Mouse (Mus musculus) hindbrain, embryonic 11.5 days (tissue): ENCODE results near the gene Cd86. TPM values are rescaled to one million over a fixed set of nuclear protein-coding genes. Genes with fewer than 3 reads are reported as not detected.
A peak's percentile ranks its signal among the peaks of the same experiment; 100 is the strongest.

Source experiments
- ATAC-seq: fragments of 200-750 bp; cut with Nextera tagmentation; 2 replicates; pipeline ENCODE4 v1.8.0; 2017; ENCODE audit warnings: mild to moderate bottlenecking, moderate TSS enrichment, moderate library complexity; ENCODE audit not compliant: low FRiP score
- DNase-seq: peaks from one replicate; pipeline ENCODE4 v3.0.0-alpha.2; 2015; ENCODE audit warnings: low spot score
- H3K27ac ChIP-seq: fragments of 300-500 bp; sonication (generic); 2 replicates; pipeline ENCODE4 v1.5.1; 2014; ENCODE audit warnings: mild to moderate bottlenecking, low read depth, low read length
- H3K27me3 ChIP-seq: fragments of 300-500 bp; sonication (generic); 2 replicates; pipeline ENCODE4 v1.6.1; 2014; ENCODE audit warnings: mild to moderate bottlenecking, low read length, moderate library complexity, mixed read lengths; ENCODE audit not compliant: control insufficient read depth, insufficient read depth
- H3K36me3 ChIP-seq: fragments of 300-500 bp; sonication (generic); 2 replicates; pipeline ENCODE4 v1.6.1; 2014; ENCODE audit warnings: mild to moderate bottlenecking, low read length, moderate library complexity, mixed read lengths; ENCODE audit not compliant: control insufficient read depth, insufficient read depth
- H3K4me1 ChIP-seq: fragments of 300-500 bp; sonication (generic); replicated peaks from 2 replicates; pipeline ENCODE4 v1.6.1; 2014; ENCODE audit warnings: low read length, mixed read lengths; ENCODE audit not compliant: control insufficient read depth, insufficient read depth
- H3K4me2 ChIP-seq: fragments of 300-500 bp; sonication (generic); replicated peaks from 2 replicates; pipeline ENCODE4 v1.6.1; 2014; ENCODE audit warnings: mild to moderate bottlenecking, low read depth, low read length
- H3K4me3 ChIP-seq: fragments of 300-500 bp; sonication (generic); 2 replicates; pipeline ENCODE4 v1.5.1; 2014; ENCODE audit warnings: low read depth, low read length
- H3K9ac ChIP-seq: fragments of 300-500 bp; sonication (generic); 2 replicates; pipeline ENCODE4 v1.6.1; 2014; ENCODE audit warnings: low read depth, low read length
- H3K9me3 ChIP-seq: fragments of 300-500 bp; sonication (generic); 2 replicates; pipeline ENCODE4 v1.6.1; 2016; ENCODE audit warnings: low read length; ENCODE audit not compliant: control insufficient read depth
- WGBS: fragments of 180-500 bp; shearing (Covaris S2); extraction: QIAGEN DNeasy Blood & Tissue Kit; methylation state at CpG from one replicate; pipeline ENCODE4 v1.1.7; 2014; 5-methylcytosine and 5-hydroxymethylcytosine counted together
- polyA plus RNA-seq: library from polyadenylated mRNA; unstranded; fragments of >200 nt; fragmentation: Nextera tagmentation; extraction: Ambion mirVana; gene quantifications from 2 replicates; pipeline ENCODE4 v1.2.1, GENCODE M21; 2014

Gene Cd86
- polyA plus RNA-seq, 1 experiment from 2014 or later, result 1.7 TPM

GRCm38 (mm10) chr16:36693818-36694413 is 28.0 kb upstream of the Cd86 start, which contains the start of gene Ildr1:
Gene Ildr1, plus strand, starts transcription at chr16:36693978.
- Histone ChIP-seq H3K4me3 (peak within 1 kb of the TSS; percentile 36), H3K36me3 (no peaks in the 10 kb centered on the region), H3K27me3 (peaks cover 11% of the 10 kb centered on the region), H3K9ac (peak within 1 kb of the TSS; percentile 50; the same call in 1 of the 2 replicates), H3K9me3 (no peaks in the 10 kb centered on the region), H3K4me2 (peak within 1 kb of the TSS; percentile 79), H3K27ac (no peak within 1 kb of the TSS), H3K4me1 (peaks cover 5% of the 10 kb centered on the region; the same call in 1 of the 2 replicates)
- peak; percentile 39 for DNase-seq
- peak; percentile 45; the same call in 1 of the 2 replicates for ATAC-seq
- WGBS, result under 1% methylated on average over 40 of the region's 40 CpGs

- 74% methylated on average over 3 of the region's 3 CpGs for WGBS
- H3K9me3 ChIP-seq, result no peaks in the 10 kb centered on the region
- peaks cover 5% of the 10 kb centered on the region; the same call in 1 of the 2 replicates for H3K4me1 ChIP-seq
Measured at GRCm38 (mm10) chr16:36691484-36691883, 25.6 kb upstream of the Cd86 start.

GRCm38 (mm10) chr16:36688076-36688475 is 22.2 kb upstream of the Cd86 start:
- H3K4me2 ChIP-seq, result no peak overlapping the region
- 0 out of 2 replicates have a peak, but pooled peaks cover 1% of the 10 kb centered on the region for H3K27me3 ChIP-seq
- no peak for ATAC-seq
- 92% methylated on average over 2 of the region's 2 CpGs for WGBS
- no peaks in the 10 kb centered on the region for H3K4me1 ChIP-seq
- DNase-seq, result no peak
- H3K4me3 ChIP-seq, result no peak overlapping the region
- H3K9me3 ChIP-seq, result no peaks in the 10 kb centered on the region
- H3K9ac ChIP-seq, result no peak overlapping the region
- H3K36me3 ChIP-seq, result no peaks in the 10 kb centered on the region
- no peak overlapping the region for H3K27ac ChIP-seq

More at GRCm38 (mm10) chr16:36691484-36691883, 25.6 kb upstream of the Cd86 start:
- no peaks in the 10 kb centered on the region for H3K36me3 ChIP-seq
- H3K27me3 ChIP-seq, result peaks cover 11% of the 10 kb centered on the region
- H3K4me2 ChIP-seq, result no peak overlapping the region
- H3K27ac ChIP-seq, result no peak overlapping the region
- no peak overlapping the region for H3K9ac ChIP-seq
- no peak overlapping the region for H3K4me3 ChIP-seq
- no peak for DNase-seq
- ATAC-seq, result no peak

GRCm38 (mm10) chr16:36684325-36684918 is 18.5 kb upstream of the Cd86 start:
- WGBS, result 80% methylated on average over 6 of the region's 6 CpGs
- no peak overlapping the region for H3K27ac ChIP-seq
- no peaks in the 10 kb centered on the region for H3K4me1 ChIP-seq
- no peak overlapping the region for H3K9ac ChIP-seq
- H3K27me3 ChIP-seq, result no peaks in the 10 kb centered on the region
- H3K36me3 ChIP-seq, result no peaks in the 10 kb centered on the region
- ATAC-seq (no peak), DNase-seq (no peak)
- no peaks in the 10 kb centered on the region for H3K9me3 ChIP-seq
- no peak overlapping the region for H3K4me2 ChIP-seq
- no peak overlapping the region for H3K4me3 ChIP-seq

- Histone ChIP-seq H3K4me2 (no peak overlapping the region), H3K36me3 (no peaks in the 10 kb centered on the region), H3K4me3 (no peak overlapping the region), H3K27ac (no peak overlapping the region), H3K9ac (no peak overlapping the region), H3K4me1 (no peaks in the 10 kb centered on the region), H3K27me3 (no peaks in the 10 kb centered on the region), H3K9me3 (no peaks in the 10 kb centered on the region)
- DNase-seq (no peak), ATAC-seq (no peak)
- 85% methylated on average over 3 of the region's 3 CpGs for WGBS
Measured at GRCm38 (mm10) chr16:36681829-36682228, 15.9 kb upstream of the Cd86 start.

- no peak for ATAC-seq
- no peak overlapping the region for H3K4me3 ChIP-seq
Measured at GRCm38 (mm10) chr16:36675902-36676301, 10.0 kb upstream of the Cd86 start.

GRCm38 (mm10) chr16:36675304-36675703 is 9.4 kb upstream of the Cd86 start:
- Histone ChIP-seq H3K27me3 (no peaks in the 10 kb centered on the region), H3K27ac (no peak overlapping the region), H3K9ac (no peak overlapping the region), H3K4me2 (no peak overlapping the region), H3K36me3 (no peaks in the 10 kb centered on the region), H3K9me3 (no peaks in the 10 kb centered on the region), H3K4me3 (no peak overlapping the region), H3K4me1 (no peaks in the 10 kb centered on the region)
- ATAC-seq (no peak), DNase-seq (no peak)
- WGBS, result 38% methylated on average over 2 of the region's 2 CpGs

More at GRCm38 (mm10) chr16:36675902-36676301, 10.0 kb upstream of the Cd86 start:
- Histone ChIP-seq H3K9me3 (no peaks in the 10 kb centered on the region), H3K27me3 (no peaks in the 10 kb centered on the region), H3K36me3 (no peaks in the 10 kb centered on the region), H3K4me1 (no peaks in the 10 kb centered on the region), H3K4me2 (no peak overlapping the region), H3K9ac (no peak overlapping the region), H3K27ac (no peak overlapping the region)
- DNase-seq, result no peak
- 93% methylated on average over 2 of the region's 2 CpGs for WGBS

- no peak overlapping the region for H3K9ac ChIP-seq
- H3K9me3 ChIP-seq, result no peaks in the 10 kb centered on the region
- no peaks in the 10 kb centered on the region for H3K36me3 ChIP-seq
- no peak overlapping the region for H3K4me2 ChIP-seq
- H3K4me1 ChIP-seq, result no peaks in the 10 kb centered on the region
- no peak overlapping the region for H3K4me3 ChIP-seq
- DNase-seq (no peak), ATAC-seq (no peak)
- WGBS, result 78% methylated on average over 7 of the region's 7 CpGs
- no peak overlapping the region for H3K27ac ChIP-seq
- H3K27me3 ChIP-seq, result no peaks in the 10 kb centered on the region
Measured at GRCm38 (mm10) chr16:36674457-36675204, 8.8 kb upstream of the Cd86 start.
